In genomic region chr8:87723015-87723414, GRCm38 (mm10) we compare ENCODE assay signal across 15 mouse cellular contexts.
DNase-seq lines count a peak whose midpoint lies in the region; ATAC-seq and TF ChIP-seq lines count a peak whose summit lies in the region.
"Had no signal": no experiment of that assay in that cellular context is flagged by ENCODE, and none has a peak within 500 bp of the region (broad histone marks: within the 10 kb centered on the region; RNA-seq: fewer than 3 reads in every experiment).

No protein-coding gene starts in this region.

- no peak overlapping the region for H3K4me2 ChIP-seq in heart, embryonic 13.5 days
- no peak overlapping the region for H3K4me2 ChIP-seq in neural tube, embryonic 13.5 days
- H3K4me2 ChIP-seq in hindbrain, postnatal 0 days (ENCODE audit: low read depth, low read length), result no peak overlapping the region
- H3K4me2 ChIP-seq: intestine, embryonic 15.5 days; kidney, embryonic 15.5 days; liver, embryonic 11.5 days; lung, embryonic 14.5 days had no signal

- no peaks in the 10 kb centered on the region for H3K27me3 ChIP-seq in heart, embryonic 13.5 days (replicated peaks)
- H3K27me3 ChIP-seq in neural tube, embryonic 13.5 days, result no peaks in the 10 kb centered on the region
- no peaks in the 10 kb centered on the region for H3K27me3 ChIP-seq in hindbrain, postnatal 0 days (ENCODE audit: insufficient read depth, low read length)
- H3K27me3 ChIP-seq: intestine, embryonic 15.5 days; kidney, embryonic 15.5 days had no signal

- no peaks in the 10 kb centered on the region for H3K36me3 ChIP-seq in heart, embryonic 13.5 days
- no peaks in the 10 kb centered on the region for H3K36me3 ChIP-seq in neural tube, embryonic 13.5 days
- H3K36me3 ChIP-seq in hindbrain, postnatal 0 days (ENCODE audit: insufficient read depth, low read length), result no peaks in the 10 kb centered on the region
- H3K36me3 ChIP-seq: intestine, embryonic 15.5 days; kidney, embryonic 15.5 days had no signal

- H3K9me3 ChIP-seq in heart, embryonic 13.5 days, result no peaks in the 10 kb centered on the region
- no peaks in the 10 kb centered on the region for H3K9me3 ChIP-seq in neural tube, embryonic 13.5 days
- no peaks in the 10 kb centered on the region for H3K9me3 ChIP-seq in hindbrain, postnatal 0 days (ENCODE audit: low read length)
- H3K9me3 ChIP-seq: intestine, embryonic 15.5 days; kidney, embryonic 15.5 days had no signal

- DNase-seq in heart, postnatal 10 days, result no peak
- DNase-seq in neural tube, embryonic 10.5 days (ENCODE audit: extremely low spot score, low spot score), result no peak
- no peak for DNase-seq in hindbrain, postnatal 0 days (ENCODE audit: low spot score)
- no peak for DNase-seq in cerebellum, postnatal 4 days (ENCODE audit: low spot score in 2 of 2)
- DNase-seq in cerebellum, adult 8-10 months, result no peak
- DNase-seq: cerebellum, adult 11 months; lung, embryonic 14.5 days; thymus, postnatal 36 days had no signal

- intact Hi-C loops in heart, postnatal 10 days (cut with DNase I), result no loop called here

- TF ChIP-seq CTCF in hindbrain, postnatal 0 days (IDR thresholded peaks at IDR 0.05; ENCODE audit: low read depth), result no peak

- no peak overlapping the region for H3K4me3 ChIP-seq in heart, embryonic 13.5 days
- H3K4me3 ChIP-seq in neural tube, embryonic 13.5 days, result no peak overlapping the region
- no peak overlapping the region for H3K4me3 ChIP-seq in hindbrain, postnatal 0 days (ENCODE audit: low read length)
- H3K4me3 ChIP-seq: intestine, embryonic 15.5 days; kidney, embryonic 15.5 days; left cerebral cortex, adult 2 months; myocyte had no signal

- peaks cover 27% of the 10 kb centered on the region for H3K4me1 ChIP-seq in heart, embryonic 13.5 days
- peaks cover 79% of the 10 kb centered on the region for H3K4me1 ChIP-seq in neural tube, embryonic 13.5 days (replicated peaks)
- H3K4me1 ChIP-seq in hindbrain, postnatal 0 days (ENCODE audit: insufficient read depth, low read length), result peaks cover 26% of the 10 kb centered on the region

- ATAC-seq in heart, embryonic 13.5 days (ENCODE audit: extremely low read depth, insufficient number of reproducible peaks, low FRiP score, low TSS enrichment), result no peak
- no peak for ATAC-seq in neural tube, embryonic 13.5 days (ENCODE audit: low read depth)
- no peak for ATAC-seq in hindbrain, postnatal 0 days
- ATAC-seq: intestine, embryonic 15.5 days had no signal

- WGBS in heart, embryonic 13.5 days, result 52% methylated on average over 8 of the region's 8 CpGs
- whole genome bisulfite sequencing in neural tube, embryonic 13.5 days, result 63% methylated on average over 8 of the region's 8 CpGs
- 27% methylated on average over 8 of the region's 8 CpGs for WGBS in hindbrain, postnatal 0 days

- no peak overlapping the region for H3K9ac ChIP-seq in heart, embryonic 13.5 days
- no peak overlapping the region for H3K9ac ChIP-seq in neural tube, embryonic 13.5 days
- no peak overlapping the region for H3K9ac ChIP-seq in hindbrain, postnatal 0 days (replicated peaks; ENCODE audit: low read length)
- H3K9ac ChIP-seq: intestine, embryonic 15.5 days; kidney, embryonic 15.5 days; lung, embryonic 14.5 days had no signal

- H3K27ac ChIP-seq in heart, embryonic 13.5 days (replicated peaks), result peak overlapping the region; percentile 56
- peak overlapping the region; percentile 39 for H3K27ac ChIP-seq in neural tube, embryonic 13.5 days (replicated peaks)
- peak overlapping the region; percentile 51; the same call in 1 of the 2 replicates for H3K27ac ChIP-seq in hindbrain, postnatal 0 days
- H3K27ac ChIP-seq: intestine, embryonic 15.5 days; kidney, embryonic 15.5 days; left cerebral cortex, adult 2 months had no signal
